In the genomic region with DNA sequence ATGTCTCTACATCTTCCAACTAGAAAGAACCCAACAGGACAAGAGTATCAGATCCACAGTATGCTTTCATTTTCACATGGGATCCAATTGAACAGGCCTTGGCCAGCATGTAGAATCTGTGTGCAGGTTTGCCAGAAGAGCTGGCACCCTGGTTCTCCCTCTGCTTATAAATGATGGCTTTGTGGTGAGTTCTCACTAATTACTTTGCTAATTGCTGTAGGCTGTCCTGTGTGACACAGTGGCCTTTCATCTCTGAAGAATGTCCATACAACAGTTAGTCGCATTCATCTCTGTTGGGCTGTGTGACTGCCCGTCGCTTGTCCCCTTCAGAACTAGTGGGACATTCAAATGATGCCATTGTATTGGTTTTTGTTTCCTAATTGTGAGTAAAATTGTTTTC, we compare ENCODE assay signal across 20 mouse cellular contexts. TPM values are rescaled to one million over a fixed set of nuclear protein-coding genes. Genes with fewer than 3 reads are reported as not detected.
DNase-seq lines count a peak whose midpoint lies in the region; ATAC-seq and TF ChIP-seq lines count a peak whose summit lies in the region.
"Had no signal": no experiment of that assay in that cellular context is flagged by ENCODE, and none has a peak within 500 bp of the region (broad histone marks: within the 10 kb centered on the region; RNA-seq: fewer than 3 reads in every experiment).

No protein-coding gene starts in this region.

- WGBS in heart, adult 2 months = 93% methylated on average over 3 of the region's 3 CpGs
- WGBS in forebrain, embryonic 14.5 days = 18% methylated on average over 3 of the region's 3 CpGs

- TF ChIP-seq POLR2A in heart, adult 2 months (IDR thresholded peaks at IDR 0.05; ENCODE audit: insufficient read depth, low read depth, low read length) = no peak
- no peak for TF ChIP-seq POLR2A in brain, embryonic 14.5 days (IDR thresholded peaks at IDR 0.05; ENCODE audit: borderline replicate concordance, extremely low read depth, insufficient read depth, insufficient read length, poor library complexity, severe bottlenecking)

- H3K79me2 ChIP-seq in heart, adult 2 months (replicated peaks; ENCODE audit: control insufficient read depth, insufficient read depth, low read length) = no peaks in the 10 kb centered on the region

- H3K9me3 ChIP-seq in forebrain, embryonic 14.5 days (replicated peaks; ENCODE audit: control insufficient read depth, low read length) = no peaks in the 10 kb centered on the region
- H3K9me3 ChIP-seq: embryonic facial prominence, embryonic 10.5 days; liver, embryonic 12.5 days; midbrain, embryonic 15.5 days; stomach, embryonic 15.5 days had no signal

- H3K36me3 ChIP-seq in heart, adult 2 months (ENCODE audit: control insufficient read depth, insufficient read depth, low read length) = no peaks in the 10 kb centered on the region
- H3K36me3 ChIP-seq in forebrain, embryonic 14.5 days (ENCODE audit: control insufficient read depth, insufficient read depth, low read length) = no peaks in the 10 kb centered on the region
- H3K36me3 ChIP-seq: embryonic facial prominence, embryonic 10.5 days; liver, embryonic 12.5 days; midbrain, embryonic 15.5 days; stomach, embryonic 15.5 days had no signal

- peak; percentile 57; the same call in 1 of the 2 replicates for ATAC-seq in forebrain, embryonic 14.5 days
- ATAC-seq: CD4-positive, CD25-positive, alpha-beta regulatory T cell, adult 4 months; liver, embryonic 12.5 days; midbrain, embryonic 15.5 days had no signal

- intact Hi-C loops in heart, adult 2 months (cut with DNase I) = no loop called here
- intact Hi-C loops in left cerebral cortex, postnatal 4 days (cut with DNase I) = no loop called here

- H3K4me2 ChIP-seq in forebrain, embryonic 14.5 days (ENCODE audit: low read length) = no peak overlapping the region
- H3K4me2 ChIP-seq: heart, embryonic 11.5 days; liver, embryonic 12.5 days; midbrain, embryonic 15.5 days; stomach, embryonic 15.5 days had no signal

- TF ChIP-seq EP300 in heart, adult 2 months (IDR thresholded peaks at IDR 0.05; ENCODE audit: insufficient read depth, low read depth, low read length) = no peak

- DNase-seq in heart, adult 11 months = peak; percentile 58
- no peak for DNase-seq in heart, adult 2 months
- peak; percentile 79 for DNase-seq in brain, embryonic 14.5 days (ENCODE audit: low read depth)
- peak; percentile 62 for DNase-seq in forebrain, embryonic 14.5 days (ENCODE audit: low spot score)
- peak; percentile 6 for DNase-seq in left cerebral cortex, postnatal 4 days
- DNase-seq in adrenal gland, postnatal 14 days = no peak
- DNase-seq in kidney, postnatal 14 days = no peak
- DNase-seq: cerebellum, adult 11 months; kidney, adult 18-20 months; kidney, postnatal 4 days; spleen, adult 18-20 months had no signal

- H3K27me3 ChIP-seq in heart, adult 2 months (ENCODE audit: control insufficient read depth, insufficient read depth, low read length) = no peaks in the 10 kb centered on the region
- no peaks in the 10 kb centered on the region for H3K27me3 ChIP-seq in forebrain, embryonic 14.5 days (replicated peaks; ENCODE audit: control insufficient read depth, insufficient read depth, low read length)
- H3K27me3 ChIP-seq: liver, embryonic 12.5 days; midbrain, embryonic 15.5 days; stomach, embryonic 15.5 days had no signal

- H3K4me3 ChIP-seq in heart, adult 2 months = no peak overlapping the region
- H3K4me3 ChIP-seq in forebrain, embryonic 14.5 days (ENCODE audit: low read depth, low read length) = no peak overlapping the region
- H3K4me3 ChIP-seq: embryonic facial prominence, embryonic 10.5 days; erythroblast, embryonic 14.5 days; liver, embryonic 12.5 days; midbrain, embryonic 15.5 days; stomach, embryonic 15.5 days had no signal

- no peaks in the 10 kb centered on the region for H3K4me1 ChIP-seq in heart, adult 2 months (ENCODE audit: control insufficient read depth, insufficient read depth, low read length)
- H3K4me1 ChIP-seq in forebrain, embryonic 14.5 days (ENCODE audit: control insufficient read depth, insufficient read depth, low read length) = peaks cover 6% of the 10 kb centered on the region
- H3K4me1 ChIP-seq: midbrain, embryonic 15.5 days; stomach, embryonic 15.5 days had no signal

- no peak for TF ChIP-seq CTCF in heart, adult 2 months (IDR thresholded peaks at IDR 0.05)
- TF ChIP-seq CTCF in brain, embryonic 14.5 days (IDR thresholded peaks at IDR 0.05; ENCODE audit: borderline replicate concordance, extremely low read depth, insufficient read depth, insufficient read length) = no peak

- H3K9ac ChIP-seq in heart, adult 2 months (ENCODE audit: low read depth, low read length) = no peak overlapping the region
- no peak overlapping the region for H3K9ac ChIP-seq in forebrain, embryonic 14.5 days (ENCODE audit: low read length)
- H3K9ac ChIP-seq: liver, embryonic 12.5 days; midbrain, embryonic 15.5 days; stomach, embryonic 15.5 days had no signal

- no peak overlapping the region for H3K27ac ChIP-seq in heart, adult 2 months
- no peak overlapping the region for H3K27ac ChIP-seq in forebrain, embryonic 14.5 days (ENCODE audit: low read depth, low read length)
- H3K27ac ChIP-seq: hindbrain, postnatal 0 days; liver, embryonic 12.5 days; midbrain, embryonic 15.5 days; stomach, embryonic 15.5 days had no signal

RNA-seq across cellular contexts. Expression of a gene that starts 13.5 kb away (rescaled TPM):
- 1 to 10 TPM; 1.4 to 1.7 TPM for total RNA-seq in heart, adult 2 months (2021)
- 1.0 and 2.9 TPM in 2 replicates for polyA plus RNA-seq in heart, adult 2 months (2012; rRNA removed)
- polyA plus RNA-seq in brain, embryonic 14.5 days (2012; rRNA removed) = 23.6 and 29.4 TPM in 2 replicates
- 6.6 and 8.2 TPM in 2 replicates for polyA plus RNA-seq in forebrain, embryonic 14.5 days (2014; fragmentation: Nextera tagmentation; extraction: Ambion mirVana)
- total RNA-seq in left cerebral cortex, postnatal 4 days (2021) = 100 to 1,000 TPM; 130 to 142 TPM
- 11.5 and 13.4 TPM in 2 replicates for total RNA-seq in adrenal gland, postnatal 14 days (2021)
- total RNA-seq: megakaryocyte, adult 5-6 weeks had no signal
- polyA plus RNA-seq: erythroblast, embryonic 14.5 days had no signal

Comparison
In these comparisons a context has a peak if more than half of its experiments do, and no peak if none do; other contexts are left out.
1. DNase-seq: peak in heart, adult 11 months (single experiment), brain, embryonic 14.5 days (single experiment), forebrain, embryonic 14.5 days (single experiment) and left cerebral cortex, postnatal 4 days (single experiment); none in heart, adult 2 months (0 of 2), adrenal gland, postnatal 14 days (single experiment) and kidney, postnatal 14 days (single experiment).